Mouse (Mus musculus) heart, embryonic 13.5 days (tissue): ENCODE measurements around the gene Tram2. TPM values are rescaled to one million over a fixed set of nuclear protein-coding genes. Genes with fewer than 3 reads are reported as not detected.
A peak's percentile ranks its signal among the peaks of the same experiment; 100 is the strongest.

ENCODE experiments used
- ATAC-seq: fragments of 200-750 bp; cut with Nextera tagmentation; 2 replicates; pipeline ENCODE4 v1.8.0; 2017; ENCODE audit warnings: moderate TSS enrichment; ENCODE audit not compliant: insufficient number of reproducible peaks, low FRiP score, low TSS enrichment; ENCODE audit errors: extremely low read depth
- H3K27ac ChIP-seq: fragments of 300-500 bp; sonication (generic); replicated peaks from 2 replicates; pipeline ENCODE4 v1.5.1; 2015; ENCODE audit warnings: moderate library complexity, mild to moderate bottlenecking, inconsistent platforms
- H3K27me3 ChIP-seq: fragments of 300-500 bp; sonication (generic); replicated peaks from 2 replicates; pipeline ENCODE4 v1.6.1; 2015; ENCODE audit warnings: mild to moderate bottlenecking, inconsistent platforms
- H3K36me3 ChIP-seq: fragments of 300-500 bp; sonication (generic); 2 replicates; pipeline ENCODE4 v1.6.1; 2015; ENCODE audit warnings: mild to moderate bottlenecking, inconsistent platforms
- H3K4me1 ChIP-seq: fragments of 300-500 bp; sonication (generic); 2 replicates; pipeline ENCODE4 v1.6.1; 2015; ENCODE audit warnings: inconsistent platforms
- H3K4me2 ChIP-seq: fragments of 300-500 bp; sonication (generic); 2 replicates; pipeline ENCODE4 v1.6.1; 2015; ENCODE audit warnings: inconsistent platforms, mild to moderate bottlenecking, moderate library complexity
- H3K4me3 ChIP-seq: fragments of 300-500 bp; sonication (generic); 2 replicates; pipeline ENCODE4 v1.5.1; 2015; ENCODE audit warnings: moderate library complexity, mild to moderate bottlenecking, inconsistent platforms
- H3K9ac ChIP-seq: fragments of 300-500 bp; sonication (generic); 2 replicates; pipeline ENCODE4 v1.6.1; 2015; ENCODE audit warnings: inconsistent platforms, mild to moderate bottlenecking, moderate library complexity
- H3K9me3 ChIP-seq: fragments of 300-500 bp; sonication (generic); 2 replicates; pipeline ENCODE4 v1.6.1; 2016; ENCODE audit warnings: inconsistent platforms
- WGBS: fragments of 180-500 bp; shearing (Covaris S2); methylation state at CpG from one replicate; pipeline ENCODE4 v1.1.7; 2015; ENCODE audit warnings: mixed read lengths; 5-methylcytosine and 5-hydroxymethylcytosine counted together
- polyA plus RNA-seq: library from polyadenylated mRNA; unstranded; fragments of >200 nt; fragmentation: Nextera tagmentation; extraction: Ambion mirVana; gene quantifications from 2 replicates; pipeline ENCODE4 v1.2.1, GENCODE M21; 2015

Gene Tram2
- polyA plus RNA-seq, 1 experiment from 2014 or later, result 4.4 TPM

DNA sequence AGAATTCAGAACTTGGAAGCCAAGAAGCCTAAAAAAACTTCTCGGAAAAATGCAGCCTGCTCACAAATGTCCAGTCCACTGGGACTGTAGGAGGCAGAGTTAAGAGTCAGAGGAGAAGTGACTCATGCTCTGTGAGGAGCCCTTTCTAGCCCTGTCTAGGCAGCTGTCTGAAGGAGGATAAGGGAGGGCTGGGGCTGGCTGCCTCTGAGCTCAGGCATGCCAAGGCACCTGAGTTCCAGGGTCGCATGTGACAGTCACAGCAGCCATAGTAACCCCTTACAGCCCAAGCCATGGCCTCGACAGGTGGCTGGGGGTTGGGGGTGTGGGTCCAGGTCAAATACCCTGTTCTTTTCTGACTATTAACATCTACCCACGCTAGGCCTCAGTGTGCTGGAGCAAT is 70.1 kb downstream of the Tram2 start:
- Histone ChIP-seq H3K27ac (peak overlapping the region; percentile 48), H3K27me3 (no peaks in the 10 kb centered on the region), H3K9ac (0 out of 2 replicates have a peak overlapping the region, but pooled peaks have one; percentile 14), H3K9me3 (no peaks in the 10 kb centered on the region), H3K4me2 (no peak overlapping the region), H3K4me3 (no peak overlapping the region), H3K36me3 (peaks cover 73% of the 10 kb centered on the region), H3K4me1 (peaks cover 24% of the 10 kb centered on the region)
- WGBS, result 57% methylated on average over 4 of the region's 4 CpGs
- no peak for ATAC-seq

DNA sequence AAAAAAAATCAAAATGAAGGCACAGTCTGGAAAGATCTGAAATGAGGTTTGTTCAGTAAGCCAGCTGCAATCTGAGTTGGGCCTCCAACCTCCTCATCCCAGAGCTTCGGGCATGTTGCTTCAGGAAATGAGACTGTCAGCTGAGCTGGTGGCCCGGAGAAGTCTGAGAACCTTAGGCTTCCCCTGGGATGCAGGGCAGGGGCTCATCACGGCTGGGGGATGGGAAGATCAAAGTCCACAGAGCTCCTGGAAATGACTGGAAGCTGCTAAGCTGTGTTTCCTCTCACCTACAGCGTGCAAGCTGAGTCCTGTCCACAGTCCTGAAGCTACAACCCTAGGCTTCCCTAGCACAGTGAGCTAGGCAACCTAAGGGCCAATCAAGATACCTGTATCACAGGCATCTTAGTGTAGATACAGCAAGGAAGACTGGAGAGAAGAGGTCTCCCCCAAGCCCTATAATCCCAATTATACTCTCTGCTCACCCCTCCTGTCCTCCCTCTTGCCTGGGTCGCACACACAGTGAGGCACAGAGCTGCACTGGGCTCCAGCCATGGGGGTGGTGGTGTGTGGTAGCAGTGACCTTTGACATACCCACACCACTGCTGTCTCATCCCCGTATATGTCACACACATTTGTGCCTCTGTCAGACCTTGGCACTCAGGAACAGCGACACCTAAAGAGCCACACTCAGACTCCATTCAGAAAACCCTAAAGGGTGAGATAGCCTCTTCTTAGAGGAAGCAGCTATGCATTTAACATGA is 70.9 kb downstream of the Tram2 start:
- Histone ChIP-seq H3K9ac (no peak overlapping the region), H3K27me3 (no peaks in the 10 kb centered on the region), H3K36me3 (peaks cover 77% of the 10 kb centered on the region), H3K4me1 (peaks cover 24% of the 10 kb centered on the region), H3K9me3 (no peaks in the 10 kb centered on the region), H3K4me3 (no peak overlapping the region), H3K4me2 (no peak overlapping the region), H3K27ac (0 out of 2 replicates have a peak overlapping the region, but pooled peaks have one; percentile 48)
- ATAC-seq, result no peak
- 58% methylated on average over 7 of the region's 7 CpGs for WGBS

DNA sequence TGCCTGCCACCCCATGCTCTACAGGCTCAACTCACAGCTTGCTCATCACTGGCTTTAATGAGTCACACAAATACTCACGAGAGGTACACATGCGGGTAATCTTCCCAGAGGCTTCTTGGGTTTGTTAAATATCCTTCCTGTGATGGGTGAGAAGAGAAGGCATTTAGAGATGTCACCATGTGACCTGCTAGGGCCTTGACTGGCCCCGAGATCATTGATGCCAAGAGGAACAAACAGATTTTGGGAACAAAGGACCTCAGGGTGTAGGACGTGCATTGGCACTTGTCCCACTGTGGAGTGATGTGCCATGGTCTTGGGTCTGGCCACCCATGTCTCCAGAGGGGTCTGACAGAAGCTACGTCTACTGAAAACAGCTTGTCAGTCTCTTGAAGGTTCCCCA is 72.3 kb downstream of the Tram2 start:
- ATAC-seq, result no peak
- peaks cover 33% of the 10 kb centered on the region for H3K4me1 ChIP-seq
- H3K27me3 ChIP-seq, result no peaks in the 10 kb centered on the region
- no peak overlapping the region for H3K9ac ChIP-seq
- no peak overlapping the region for H3K27ac ChIP-seq
- H3K9me3 ChIP-seq, result no peaks in the 10 kb centered on the region
- H3K4me2 ChIP-seq, result no peak overlapping the region
- H3K4me3 ChIP-seq, result no peak overlapping the region
- H3K36me3 ChIP-seq, result peaks cover 77% of the 10 kb centered on the region
- 77% methylated on average over 5 of the region's 5 CpGs for WGBS

DNA sequence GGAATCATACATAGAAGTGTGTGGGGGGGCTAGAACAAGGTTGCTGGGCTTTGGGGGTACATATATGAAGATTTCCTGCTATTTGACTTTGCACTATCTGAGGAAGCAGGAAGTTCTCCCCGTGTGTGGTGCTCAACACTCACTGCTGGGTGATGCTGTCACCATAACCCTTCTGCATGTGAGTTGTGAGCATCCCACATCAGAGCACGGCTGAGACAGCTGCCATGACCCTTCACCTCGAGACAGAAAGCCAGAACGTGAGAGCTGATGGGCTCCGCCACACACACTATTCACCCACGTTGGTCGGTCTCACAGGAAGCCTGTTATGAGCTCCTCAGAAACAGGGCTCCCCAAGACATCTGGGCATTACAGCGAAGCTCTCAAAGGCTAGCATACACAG is 74.4 kb downstream of the Tram2 start:
- H3K9ac ChIP-seq, result no peak overlapping the region
- peaks cover 74% of the 10 kb centered on the region for H3K36me3 ChIP-seq
- H3K9me3 ChIP-seq, result no peaks in the 10 kb centered on the region
- no peak overlapping the region for H3K27ac ChIP-seq
- no peak overlapping the region for H3K4me3 ChIP-seq
- H3K4me2 ChIP-seq, result no peak overlapping the region
- H3K27me3 ChIP-seq, result no peaks in the 10 kb centered on the region
- no peak for ATAC-seq
- 69% methylated on average over 8 of the region's 8 CpGs for WGBS
- peaks cover 18% of the 10 kb centered on the region for H3K4me1 ChIP-seq

DNA sequence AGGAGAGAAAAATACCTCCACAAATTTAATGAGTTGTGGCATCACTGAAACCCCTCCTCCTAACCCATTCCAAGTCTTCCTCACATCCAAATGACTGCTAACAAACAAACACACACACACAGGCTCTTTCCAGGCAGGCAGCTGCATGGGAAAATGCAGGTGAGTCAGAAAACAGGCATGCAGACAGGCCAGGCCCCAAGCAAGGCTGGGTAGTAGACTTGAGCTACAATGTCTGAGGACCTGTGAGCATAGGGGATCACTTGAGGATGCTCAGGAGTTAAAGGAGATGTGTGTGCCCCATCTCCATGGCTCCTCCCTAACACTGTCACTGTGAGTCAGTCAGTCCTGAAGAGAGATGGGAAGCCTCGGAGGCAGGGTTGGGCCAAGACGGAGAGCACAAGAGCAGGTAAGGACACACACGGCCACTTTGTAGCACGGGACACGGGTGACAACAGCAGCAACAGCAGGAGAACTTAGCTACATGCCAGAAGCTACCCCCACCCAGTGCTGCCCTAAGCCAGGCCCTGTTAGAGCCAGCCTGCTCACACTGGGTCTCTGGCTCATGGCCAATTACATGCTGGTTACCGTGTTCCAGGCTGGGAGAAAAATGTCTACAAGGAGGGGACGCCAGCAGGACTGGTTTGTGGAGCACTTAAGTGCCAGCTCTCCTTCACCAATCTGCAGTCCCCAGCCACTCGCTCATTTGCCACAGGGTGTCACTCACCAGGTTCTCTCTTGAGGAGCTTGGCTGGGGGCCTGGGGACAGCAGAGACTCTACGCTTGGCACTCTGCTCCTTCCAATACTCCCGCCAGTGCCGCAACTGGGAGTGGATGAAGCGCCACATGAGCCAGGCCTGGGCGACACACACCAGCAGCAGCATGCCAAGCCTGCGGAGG is 76.5 kb downstream of the Tram2 start:
- 72% methylated on average over 14 of the region's 14 CpGs for WGBS
- no peaks in the 10 kb centered on the region for H3K9me3 ChIP-seq
- H3K4me2 ChIP-seq, result no peak overlapping the region
- H3K27ac ChIP-seq, result no peak overlapping the region
- H3K36me3 ChIP-seq, result peaks cover 76% of the 10 kb centered on the region
- peak; percentile 14; the same call in 1 of the 2 replicates for ATAC-seq
- no peak overlapping the region for H3K9ac ChIP-seq
- H3K27me3 ChIP-seq, result no peaks in the 10 kb centered on the region
- H3K4me1 ChIP-seq, result peaks cover 16% of the 10 kb centered on the region
- H3K4me3 ChIP-seq, result no peak overlapping the region

DNA sequence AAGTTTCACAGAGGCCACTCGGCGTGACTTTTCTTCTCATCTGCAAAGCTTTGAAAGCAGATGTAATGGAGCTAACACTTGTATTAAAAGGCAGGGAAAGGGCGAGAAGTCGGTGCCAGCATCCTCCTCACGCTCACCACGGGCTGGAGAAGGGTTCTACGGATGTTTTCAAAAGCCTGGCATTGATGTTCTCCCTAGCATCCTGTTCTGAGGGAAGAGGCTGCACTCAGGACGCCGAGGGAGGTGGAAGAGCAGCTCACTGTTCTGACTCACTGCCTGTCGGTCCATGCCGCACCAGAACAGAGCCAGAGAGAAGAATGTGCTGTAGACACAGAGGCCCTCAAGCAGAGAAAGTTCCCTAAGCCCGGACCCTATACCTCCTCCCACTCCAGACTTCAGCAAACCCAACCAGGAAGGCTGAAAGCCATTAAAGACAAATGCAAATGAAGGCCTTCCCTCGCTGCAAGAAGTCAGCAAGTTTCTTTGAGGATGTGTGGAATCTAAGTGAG is 81.1 kb downstream of the Tram2 start:
- Histone ChIP-seq H3K4me2 (no peak overlapping the region), H3K4me3 (no peak overlapping the region), H3K4me1 (peaks cover 37% of the 10 kb centered on the region), H3K9me3 (no peaks in the 10 kb centered on the region), H3K27me3 (no peaks in the 10 kb centered on the region), H3K36me3 (peaks cover 36% of the 10 kb centered on the region), H3K9ac (no peak overlapping the region), H3K27ac (no peak overlapping the region)
- no peak for ATAC-seq
- 48% methylated on average over 13 of the region's 13 CpGs for WGBS

DNA sequence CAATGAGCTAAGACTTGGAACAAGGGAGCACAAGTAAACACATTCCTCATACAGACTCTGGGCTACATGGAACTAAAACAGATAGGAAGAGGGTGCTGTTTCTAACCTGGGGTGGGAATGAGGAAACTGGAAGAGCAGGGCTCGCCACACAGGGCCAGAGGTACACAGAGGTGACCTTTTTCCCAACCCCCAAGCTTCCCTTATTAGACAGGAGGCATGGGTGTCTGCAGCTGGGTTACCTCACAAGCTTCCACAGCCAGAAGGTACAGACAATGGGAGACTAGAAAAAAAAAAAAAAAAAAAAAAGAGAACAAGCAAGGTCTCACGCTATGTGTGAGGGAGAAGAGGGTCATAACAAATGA is 81.7 kb downstream of the Tram2 start:
- Histone ChIP-seq H3K4me1 (peaks cover 31% of the 10 kb centered on the region), H3K27me3 (no peaks in the 10 kb centered on the region), H3K27ac (peak overlapping the region; percentile 24; the same call in 1 of the 2 replicates), H3K36me3 (peaks cover 30% of the 10 kb centered on the region), H3K9me3 (no peaks in the 10 kb centered on the region), H3K9ac (0 out of 2 replicates have a peak overlapping the region, but pooled peaks have one; percentile 4), H3K4me3 (no peak overlapping the region), H3K4me2 (no peak overlapping the region)
- WGBS, result 59% methylated on average over 2 of the region's 2 CpGs
- ATAC-seq, result no peak

DNA sequence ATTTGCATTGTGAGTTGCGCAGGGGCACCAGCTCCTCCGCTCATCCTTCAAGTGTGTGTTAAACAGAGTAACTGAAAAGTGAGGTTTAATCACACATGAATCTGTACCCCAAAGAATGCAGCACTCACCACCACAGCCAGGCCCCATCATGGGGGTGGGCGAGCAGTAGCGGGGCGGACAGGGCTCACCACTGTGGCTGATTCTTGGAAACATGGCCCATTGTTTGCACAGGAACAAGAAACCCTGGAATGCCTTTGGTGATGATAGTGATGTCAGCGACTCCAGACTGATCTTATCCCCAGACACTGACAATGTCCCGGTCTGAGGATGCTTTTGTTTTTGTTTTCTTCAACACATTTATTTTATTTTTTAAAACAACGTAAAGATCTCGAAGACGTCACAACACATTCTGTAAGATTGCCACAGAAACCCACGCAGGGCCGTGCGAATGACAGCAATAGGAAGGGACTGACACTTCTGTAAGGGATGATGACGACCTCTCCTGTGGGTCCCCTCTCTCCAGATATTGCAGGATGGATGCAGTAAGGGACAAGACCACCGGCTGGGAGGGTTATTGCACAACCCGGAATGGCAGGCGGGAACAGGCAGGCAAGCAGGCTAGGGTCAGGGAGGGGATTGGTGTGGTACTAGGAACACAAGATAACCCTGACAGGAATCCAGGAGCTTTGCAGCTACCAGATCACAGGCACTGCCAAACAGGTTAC is 82.3 kb downstream of the Tram2 start:
- Histone ChIP-seq H3K9ac (0 out of 2 replicates have a peak overlapping the region, but pooled peaks have one; percentile 4), H3K36me3 (peaks cover 25% of the 10 kb centered on the region), H3K9me3 (no peaks in the 10 kb centered on the region), H3K27ac (peak overlapping the region; percentile 28), H3K4me2 (no peak overlapping the region), H3K4me3 (no peak overlapping the region), H3K27me3 (no peaks in the 10 kb centered on the region), H3K4me1 (peaks cover 30% of the 10 kb centered on the region)
- WGBS, result 42% methylated on average over 17 of the region's 17 CpGs
- no peak for ATAC-seq

DNA sequence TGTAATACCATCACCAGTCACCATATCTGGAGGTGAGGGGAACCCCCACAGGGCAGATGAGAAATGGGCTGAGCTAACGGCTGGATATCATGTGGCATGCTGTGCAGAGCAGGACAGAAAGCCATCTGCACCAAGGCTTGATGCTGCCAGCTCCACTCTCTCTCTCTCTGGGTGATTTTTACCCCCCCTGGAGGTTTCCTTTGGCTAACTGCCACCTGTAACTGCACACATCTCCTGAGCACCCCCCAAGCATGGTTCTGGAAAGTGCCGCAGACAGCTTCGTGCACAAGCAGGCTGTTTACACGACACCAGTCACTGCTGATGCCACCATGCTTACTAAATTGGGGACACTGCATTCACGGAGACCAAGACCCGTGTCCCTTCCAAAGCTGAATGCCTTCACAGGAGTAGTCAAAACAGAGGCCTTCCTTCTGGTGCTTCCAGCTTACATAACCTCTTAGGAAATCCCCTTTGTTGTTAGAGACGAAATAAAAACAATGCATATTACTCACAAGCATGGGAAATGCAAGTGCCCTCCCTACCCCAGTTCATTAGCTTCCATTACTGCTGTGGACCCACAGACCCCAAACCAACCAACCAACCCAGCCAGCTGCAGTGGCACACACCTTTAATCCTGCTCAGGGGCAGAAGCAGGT is 83.6 kb downstream of the Tram2 start:
- Histone ChIP-seq H3K36me3 (peaks cover 14% of the 10 kb centered on the region), H3K9ac (no peak overlapping the region), H3K4me3 (no peak overlapping the region), H3K4me2 (no peak overlapping the region), H3K4me1 (peaks cover 30% of the 10 kb centered on the region), H3K9me3 (no peaks in the 10 kb centered on the region), H3K27me3 (no peaks in the 10 kb centered on the region), H3K27ac (no peak overlapping the region)
- 34% methylated on average over 7 of the region's 7 CpGs for WGBS
- ATAC-seq, result no peak

DNA sequence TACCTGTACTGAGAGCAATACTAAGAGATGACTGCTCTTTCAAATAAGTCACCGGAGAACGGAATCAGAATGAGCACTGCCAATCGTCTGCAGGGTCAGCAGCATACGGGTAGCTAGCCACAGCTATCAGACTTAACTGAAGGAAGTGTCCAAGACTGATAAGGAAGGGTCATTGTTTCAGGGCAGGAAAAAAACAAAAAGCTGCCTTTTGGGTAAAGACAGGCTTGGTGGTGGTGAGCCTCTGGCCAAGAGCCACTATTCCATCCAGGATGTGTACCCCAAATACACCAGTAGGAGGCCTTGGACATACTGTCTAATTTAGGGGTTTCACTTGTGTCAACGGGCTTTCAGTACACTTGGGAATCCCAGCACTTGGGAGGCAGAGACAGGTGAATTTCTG is 84.7 kb downstream of the Tram2 start:
- WGBS, result 56% methylated on average over 5 of the region's 5 CpGs
- no peak overlapping the region for H3K9ac ChIP-seq
- no peak overlapping the region for H3K4me3 ChIP-seq
- H3K36me3 ChIP-seq, result peaks cover 6% of the 10 kb centered on the region; the same call in 1 of the 2 replicates
- no peaks in the 10 kb centered on the region for H3K27me3 ChIP-seq
- peaks cover 30% of the 10 kb centered on the region for H3K4me1 ChIP-seq
- H3K4me2 ChIP-seq, result no peak overlapping the region
- H3K9me3 ChIP-seq, result no peaks in the 10 kb centered on the region
- no peak for ATAC-seq
- no peak overlapping the region for H3K27ac ChIP-seq
